Mouse (Mus musculus): ENCODE data around the gene Lsm2. TPM values are rescaled to one million over a fixed set of nuclear protein-coding genes. Genes with fewer than 3 reads are reported as not detected.

The Lsm2 gene
- polyA plus RNA-seq (2017; shearing (Covaris generic)): 59.4 TPM

GRCm38 (mm10) chr17:34981690-34982180 lies at the start of gene Lsm2:
Gene Lsm2 (plus strand): TSS chr17:34981862.

GRCm38 (mm10) chr17:34959130-34959778 lies 22.4 kb upstream of the Lsm2 start, which contains the start of gene Hspa1b:
Gene Hspa1b (minus strand): TSS chr17:34959238.

GRCm38 (mm10) chr17:34969822-34970221 lies 11.8 kb upstream of the Lsm2 start, which contains the start of gene Gm20481:
Gene Gm20481 (plus strand): TSS chr17:34969912.

GRCm38 (mm10) chr17:34972069-34972749 lies 9.5 kb upstream of the Lsm2 start, which contains the start of the genes Hspa1a and Hspa1l:
Gene Hspa1a (minus strand): TSS chr17:34972156.
Gene Hspa1l (plus strand): TSS chr17:34972703.

GRCm38 (mm10) chr17:35000717-35001451 lies 19.2 kb downstream of the Lsm2 start, which contains the start of gene Vars:
Gene Vars (plus strand): TSS chr17:35000987.

GRCm38 (mm10) chr17:35016376-35016775 lies 34.7 kb downstream of the Lsm2 start, which contains the start of gene Vwa7:
Gene Vwa7 (plus strand): TSS chr17:35016579.

GRCm38 (mm10) chr17:35027277-35028068 lies 45.8 kb downstream of the Lsm2 start, which contains the start of gene Sapcd1:
Gene Sapcd1 (minus strand): TSS chr17:35028016.

Other genes starting within 250 kb of the Lsm2 start
- gene C4b, start 238.0 kb upstream of the Lsm2 start, polyA plus RNA-seq (2017; shearing (Covaris generic)): not detected
- gene Cyp21a1, start 177.3 kb upstream of the Lsm2 start, polyA plus RNA-seq (2017; shearing (Covaris generic)): not detected
- gene Stk19, start 144.9 kb upstream of the Lsm2 start, polyA plus RNA-seq (2017; shearing (Covaris generic)): 18.7 TPM
- gene Dxo, start 144.8 kb upstream of the Lsm2 start, polyA plus RNA-seq (2017; shearing (Covaris generic)): 89.1 TPM
- 137 TPM for gene Skiv2l, start 131.7 kb upstream of the Lsm2 start, polyA plus RNA-seq (2017; shearing (Covaris generic))
- gene Nelfe, start 131.5 kb upstream of the Lsm2 start, polyA plus RNA-seq (2017; shearing (Covaris generic)): 27.2 TPM
- not detected for gene Cfb, start 119.3 kb upstream of the Lsm2 start, polyA plus RNA-seq (2017; shearing (Covaris generic))
- gene Zbtb12, start 102.4 kb upstream of the Lsm2 start, polyA plus RNA-seq (2017; shearing (Covaris generic)): 0.32 TPM
- not detected for gene Gm20547, start 99.8 kb upstream of the Lsm2 start, polyA plus RNA-seq (2017; shearing (Covaris generic))
- gene C2, start 83.6 kb upstream of the Lsm2 start, polyA plus RNA-seq (2017; shearing (Covaris generic)): not detected
- gene Ehmt2, start 83.4 kb upstream of the Lsm2 start, polyA plus RNA-seq (2017; shearing (Covaris generic)): 49.8 TPM
- gene Slc44a4, start 67.4 kb upstream of the Lsm2 start, polyA plus RNA-seq (2017; shearing (Covaris generic)): not detected
- 116 TPM for gene Neu1, start 50.6 kb upstream of the Lsm2 start, polyA plus RNA-seq (2017; shearing (Covaris generic))
- 785 TPM for gene Hspa1b, start 22.6 kb upstream of the Lsm2 start, polyA plus RNA-seq (2017; shearing (Covaris generic))
- gene Gm20481, start 11.9 kb upstream of the Lsm2 start, polyA plus RNA-seq (2017; shearing (Covaris generic)): 42.4 TPM
- gene Hspa1a, start 9.7 kb upstream of the Lsm2 start, polyA plus RNA-seq (2017; shearing (Covaris generic)): 403 TPM
- 0.17 TPM for gene Hspa1l, start 9.2 kb upstream of the Lsm2 start, polyA plus RNA-seq (2017; shearing (Covaris generic))
- gene Vars, start 19.1 kb downstream of the Lsm2 start, polyA plus RNA-seq (2017; shearing (Covaris generic)): 151 TPM
- gene Vwa7, start 34.7 kb downstream of the Lsm2 start, polyA plus RNA-seq (2017; shearing (Covaris generic)): not detected
- gene Sapcd1, start 46.2 kb downstream of the Lsm2 start, polyA plus RNA-seq (2017; shearing (Covaris generic)): not detected
- gene Msh5, start 64.9 kb downstream of the Lsm2 start, polyA plus RNA-seq (2017; shearing (Covaris generic)): 4.4 TPM
- 228 TPM for gene Clic1, start 68.1 kb downstream of the Lsm2 start, polyA plus RNA-seq (2017; shearing (Covaris generic))
- 0.95 TPM for gene Ddah2, start 77.2 kb downstream of the Lsm2 start, polyA plus RNA-seq (2017; shearing (Covaris generic))
- gene Ly6g6c, start 83.5 kb downstream of the Lsm2 start, polyA plus RNA-seq (2017; shearing (Covaris generic)): not detected
- not detected for gene Mpig6b, start 84.3 kb downstream of the Lsm2 start, polyA plus RNA-seq (2017; shearing (Covaris generic))
- gene Ly6g6e, start 95.0 kb downstream of the Lsm2 start, polyA plus RNA-seq (2017; shearing (Covaris generic)): not detected
- gene Ly6g6d, start 96.2 kb downstream of the Lsm2 start, polyA plus RNA-seq (2017; shearing (Covaris generic)): not detected
- gene Ly6g6f, start 103.7 kb downstream of the Lsm2 start, polyA plus RNA-seq (2017; shearing (Covaris generic)): not detected
- gene Abhd16a, start 107.4 kb downstream of the Lsm2 start, polyA plus RNA-seq (2017; shearing (Covaris generic)): 90.2 TPM
- not detected for gene Ly6g5c, start 126.4 kb downstream of the Lsm2 start, polyA plus RNA-seq (2017; shearing (Covaris generic))
- 1.2 TPM for gene Ly6g5b, start 133.6 kb downstream of the Lsm2 start, polyA plus RNA-seq (2017; shearing (Covaris generic))
- gene Gpank1, start 139.6 kb downstream of the Lsm2 start, polyA plus RNA-seq (2017; shearing (Covaris generic)): 64.4 TPM
- 190 TPM for gene Csnk2b, start 140.2 kb downstream of the Lsm2 start, polyA plus RNA-seq (2017; shearing (Covaris generic))
- 0.75 TPM for gene D17H6S53E, start 144.5 kb downstream of the Lsm2 start, polyA plus RNA-seq (2017; shearing (Covaris generic))
- not detected for gene Apom, start 150.2 kb downstream of the Lsm2 start, polyA plus RNA-seq (2017; shearing (Covaris generic))
- gene Bag6, start 153.3 kb downstream of the Lsm2 start, polyA plus RNA-seq (2017; shearing (Covaris generic)): 77.8 TPM
- gene Prrc2a, start 183.0 kb downstream of the Lsm2 start, polyA plus RNA-seq (2017; shearing (Covaris generic)): 31.3 TPM
- gene Aif1, start 194.2 kb downstream of the Lsm2 start, polyA plus RNA-seq (2017; shearing (Covaris generic)): not detected
- 1.8 TPM for gene Lst1, start 206.6 kb downstream of the Lsm2 start, polyA plus RNA-seq (2017; shearing (Covaris generic))
- 754 TPM for gene Ltb, start 212.6 kb downstream of the Lsm2 start, polyA plus RNA-seq (2017; shearing (Covaris generic))
- gene Tnf, start 220.1 kb downstream of the Lsm2 start, polyA plus RNA-seq (2017; shearing (Covaris generic)): 4.2 TPM
- 24.6 TPM for gene Lta, start 223.5 kb downstream of the Lsm2 start, polyA plus RNA-seq (2017; shearing (Covaris generic))
- not detected for gene Gm16181, start 239.0 kb downstream of the Lsm2 start, polyA plus RNA-seq (2017; shearing (Covaris generic))